Mouse (Mus musculus) olfactory bulb, adult 2 months (tissue): Measurements from ENCODE around the gene Zfp710. TPM values are rescaled to one million over a fixed set of nuclear protein-coding genes. Genes with fewer than 3 reads are reported as not detected.
A peak's percentile ranks its signal among the peaks of the same experiment; 100 is the strongest.

ENCODE experiments used
- H3K27ac ChIP-seq: fragments of 200-500 bp; 2 replicates; pipeline ENCODE4 v1.5.1; 2012; ENCODE audit warnings: low read depth, low read length; ENCODE audit not compliant: insufficient read depth
- H3K4me1 ChIP-seq: fragments of 200-500 bp; 2 replicates; pipeline ENCODE4 v1.6.1; 2012; ENCODE audit warnings: low read length; ENCODE audit not compliant: control insufficient read depth, insufficient read depth
- H3K4me3 ChIP-seq: fragments of 200-500 bp; 2 replicates; pipeline ENCODE4 v1.5.1; 2012; ENCODE audit warnings: mild to moderate bottlenecking, low read depth, low read length, moderate library complexity; ENCODE audit not compliant: insufficient read depth
- CTCF ChIP-seq: fragments of 200-500 bp; IDR thresholded peaks from 2 replicates; pipeline ENCODE4 v1.5.1; 2012; ENCODE audit warnings: low read depth, mild to moderate bottlenecking, low read length, moderate library complexity; ENCODE audit not compliant: insufficient read depth
- POLR2A ChIP-seq: fragments of 200-500 bp; IDR thresholded peaks from 2 replicates; pipeline ENCODE4 v1.6.1; 2012; ENCODE audit warnings: mild to moderate bottlenecking, low read depth, low read length, moderate library complexity; ENCODE audit not compliant: insufficient read depth
- WGBS: fragments of 180-500 bp; shearing (Covaris S2); methylation state at CpG from one replicate; pipeline ENCODE4 v1.1.7; 2018; 5-methylcytosine and 5-hydroxymethylcytosine counted together
- polyA plus RNA-seq: library from polyadenylated mRNA; stranded (reverse); fragments of >200 nt; gene quantifications from 2 replicates; pipeline ENCODE4 v1.2.4, GENCODE M21; 2012; ENCODE audit warnings: low replicate concordance; ENCODE audit not compliant: missing spikeins, insufficient read depth, insufficient read length

The Zfp710 gene
- polyA plus RNA-seq, 1 experiment = not detected

DNA sequence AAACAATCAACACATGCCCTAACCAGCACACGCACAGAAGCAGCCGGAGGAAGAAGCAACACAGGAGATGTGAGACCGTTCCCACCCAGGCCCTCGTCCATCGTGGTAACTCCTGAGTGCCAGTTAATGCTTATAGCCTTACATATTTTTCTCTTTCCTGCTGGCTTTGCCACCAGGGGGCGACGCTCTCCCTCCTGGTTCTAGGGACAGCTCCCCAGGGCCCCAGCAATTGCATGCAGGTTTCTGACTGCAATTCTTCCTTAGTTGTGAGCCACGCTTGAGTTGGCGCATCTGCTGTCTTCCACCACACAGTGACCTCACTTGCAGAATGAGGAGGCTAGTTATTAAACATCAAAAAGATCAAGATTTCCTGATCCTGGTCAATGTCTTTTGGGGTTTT, 107.9 kb downstream of the Zfp710 start:
- WGBS = 54% methylated on average over 9 of the region's 9 CpGs
- peak; percentile 57 for TF ChIP-seq CTCF
- no peak for TF ChIP-seq POLR2A
- no peak overlapping the region for H3K4me3 ChIP-seq
- no peak overlapping the region for H3K27ac ChIP-seq
- peaks cover 12% of the 10 kb centered on the region; the same call in 1 of the 2 replicates for H3K4me1 ChIP-seq

- no peak overlapping the region for H3K4me3 ChIP-seq
- H3K27ac ChIP-seq = no peak overlapping the region
- 36% methylated on average over 8 of the region's 8 CpGs for WGBS
- no peak for TF ChIP-seq POLR2A
- peaks cover 12% of the 10 kb centered on the region; the same call in 1 of the 2 replicates for H3K4me1 ChIP-seq
These were observed 110.0 kb downstream of the Zfp710 start for GRCm38 (mm10) chr7:80134454-80135172.

DNA sequence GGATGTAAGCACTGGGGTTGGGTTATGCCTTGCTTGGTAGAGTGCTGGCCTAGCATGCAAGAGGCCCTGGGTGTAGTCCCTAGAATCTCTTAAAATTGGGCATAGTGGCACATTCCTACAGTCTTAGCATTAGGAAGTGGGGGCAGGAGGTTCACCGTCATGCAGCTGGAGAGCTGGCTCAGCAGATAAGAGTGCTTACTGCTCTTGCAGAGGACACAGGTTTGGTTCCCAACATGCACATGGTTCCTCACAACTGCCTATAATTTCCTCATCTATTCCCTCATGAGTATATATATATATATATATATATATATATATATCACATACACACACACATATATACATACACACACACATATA, 110.5 kb downstream of the Zfp710 start:
- Histone ChIP-seq H3K4me3 (no peak overlapping the region), H3K4me1 (peaks cover 10% of the 10 kb centered on the region; the same call in 1 of the 2 replicates), H3K27ac (no peak overlapping the region)
- TF ChIP-seq CTCF (no peak), POLR2A (no peak)
- 78% methylated on average over 1 of the region's 1 CpGs for WGBS

DNA sequence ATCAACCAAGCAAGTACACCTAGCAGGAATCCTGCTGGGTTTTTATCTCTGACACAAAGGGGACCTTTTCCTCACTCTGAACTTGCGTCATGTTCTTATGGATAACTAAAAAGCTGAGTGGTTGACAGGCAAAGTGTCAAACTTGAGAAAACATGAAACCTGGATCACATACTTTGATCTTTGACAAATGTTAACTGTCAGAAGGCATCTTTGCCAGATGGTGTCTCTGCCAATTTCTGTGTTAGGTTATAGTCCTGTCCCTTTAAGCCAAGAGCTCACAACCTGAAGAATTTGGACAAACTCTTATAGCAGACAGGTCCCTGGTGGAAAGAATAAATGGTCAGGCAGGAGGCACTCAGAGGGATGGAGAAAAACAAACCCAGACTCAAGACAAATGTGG, 113.8 kb downstream of the Zfp710 start:
- WGBS = 85% methylated on average over 1 of the region's 1 CpGs
- Histone ChIP-seq H3K4me1 (peaks cover 10% of the 10 kb centered on the region), H3K4me3 (no peak overlapping the region), H3K27ac (no peak overlapping the region)
- TF ChIP-seq CTCF = no peak
- no peak for TF ChIP-seq POLR2A

DNA sequence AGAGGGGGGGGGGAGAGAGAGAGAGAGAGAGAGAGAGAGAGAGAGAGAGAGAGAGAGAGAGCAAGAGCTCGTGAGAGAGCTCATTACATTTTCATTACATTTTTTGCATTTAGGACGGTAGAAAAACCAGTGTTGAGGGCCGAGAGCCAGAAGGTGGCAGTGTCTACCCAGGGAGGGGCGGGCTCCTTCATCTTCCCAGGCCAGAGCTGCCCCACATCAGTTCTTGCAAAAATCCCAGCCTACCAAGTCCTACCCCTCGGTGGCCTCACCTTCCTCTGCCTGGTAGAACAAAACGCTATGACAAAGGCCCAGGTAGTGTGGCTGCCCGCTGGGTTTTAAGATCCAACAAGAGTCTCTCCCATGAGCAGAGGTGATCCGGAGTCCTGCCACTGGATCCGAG, 116.2 kb downstream of the Zfp710 start:
- H3K4me3 ChIP-seq = no peak overlapping the region
- H3K27ac ChIP-seq = no peak overlapping the region
- H3K4me1 ChIP-seq = peaks cover 9% of the 10 kb centered on the region
- TF ChIP-seq CTCF = peak; percentile 66; the same call in 1 of the 2 replicates
- TF ChIP-seq POLR2A = no peak
- 19% methylated on average over 9 of the region's 9 CpGs for WGBS

Other genes with a start within 250 kb of the Zfp710 start
- not detected in 2 replicates for gene Mesp1, start 231.0 kb upstream of the Zfp710 start, polyA plus RNA-seq
- gene Mesp2, start 214.1 kb upstream of the Zfp710 start, polyA plus RNA-seq = not detected in 2 replicates
- gene Anpep, start 163.8 kb upstream of the Zfp710 start, polyA plus RNA-seq = not detected in 2 replicates
- not detected in 2 replicates for gene Ap3s2, start 104.2 kb upstream of the Zfp710 start, polyA plus RNA-seq
- gene Arpin, start 89.5 kb upstream of the Zfp710 start, polyA plus RNA-seq = not detected in 2 replicates
- not detected in 2 replicates for gene Idh2, start 90.6 kb downstream of the Zfp710 start, polyA plus RNA-seq
- gene Sema4b, start 162.0 kb downstream of the Zfp710 start, polyA plus RNA-seq = not detected in 2 replicates
- gene Cib1, start 208.0 kb downstream of the Zfp710 start, polyA plus RNA-seq = not detected in 2 replicates
- gene Gdpgp1, start 208.1 kb downstream of the Zfp710 start, polyA plus RNA-seq = not detected in 2 replicates
- gene Ttll13, start 221.6 kb downstream of the Zfp710 start, polyA plus RNA-seq = not detected in 2 replicates
- not detected in 2 replicates for gene Ngrn, start 236.4 kb downstream of the Zfp710 start, polyA plus RNA-seq
- gene Vps33b, start 244.8 kb downstream of the Zfp710 start, polyA plus RNA-seq = not detected in 2 replicates